Mouse (Mus musculus) embryonic facial prominence, embryonic 13.5 days (tissue): Measurements from ENCODE around the gene Slco2b1. TPM values are rescaled to one million over a fixed set of nuclear protein-coding genes. Genes with fewer than 3 reads are reported as not detected.
"Not testable (repeated sequence)": the region's sequence is repeated elsewhere in the genome, so short reads cannot be mapped to it uniquely, and the experiment has no call there.

ENCODE experiments used
- ATAC-seq: fragments of 200-750 bp; cut with Nextera tagmentation; 2 replicates; pipeline ENCODE4 v1.8.0; 2017; ENCODE audit warnings: low read depth; ENCODE audit not compliant: insufficient number of reproducible peaks, insufficient read depth, low FRiP score, low TSS enrichment
- H3K27ac ChIP-seq: fragments of 300-500 bp; sonication (generic); 2 replicates; pipeline ENCODE4 v1.5.1; 2015; ENCODE audit warnings: moderate library complexity, mild to moderate bottlenecking, inconsistent platforms
- H3K27me3 ChIP-seq: fragments of 300-500 bp; sonication (generic); 2 replicates; pipeline ENCODE4 v1.6.1; 2015; ENCODE audit warnings: mild to moderate bottlenecking, inconsistent platforms
- H3K36me3 ChIP-seq: fragments of 300-500 bp; sonication (generic); 2 replicates; pipeline ENCODE4 v1.6.1; 2015; ENCODE audit warnings: mild to moderate bottlenecking, inconsistent platforms
- H3K4me1 ChIP-seq: fragments of 300-500 bp; sonication (generic); 2 replicates; pipeline ENCODE4 v1.6.1; 2015; ENCODE audit warnings: inconsistent platforms
- H3K4me2 ChIP-seq: fragments of 300-500 bp; sonication (generic); 2 replicates; pipeline ENCODE4 v1.6.1; 2015; ENCODE audit warnings: moderate library complexity, mild to moderate bottlenecking, inconsistent platforms
- H3K4me3 ChIP-seq: fragments of 300-500 bp; sonication (generic); 2 replicates; pipeline ENCODE4 v1.5.1; 2015; ENCODE audit warnings: mild to moderate bottlenecking, inconsistent platforms
- H3K9ac ChIP-seq: fragments of 300-500 bp; sonication (generic); 2 replicates; pipeline ENCODE4 v1.6.1; 2015; ENCODE audit warnings: mild to moderate bottlenecking, inconsistent platforms
- H3K9me3 ChIP-seq: fragments of 300-500 bp; sonication (generic); 2 replicates; pipeline ENCODE4 v1.6.1; 2016; ENCODE audit warnings: inconsistent platforms
- WGBS: fragments of 180-500 bp; shearing (Covaris S2); methylation state at CpG from one replicate; pipeline ENCODE4 v1.1.7; 2015; ENCODE audit warnings: mixed read lengths; 5-methylcytosine and 5-hydroxymethylcytosine counted together
- polyA plus RNA-seq: library from polyadenylated mRNA; unstranded; fragments of >200 nt; fragmentation: Nextera tagmentation; extraction: Ambion mirVana; gene quantifications from 2 replicates; pipeline ENCODE4 v1.2.1, GENCODE M21; 2015

Gene Slco2b1
- 2.4 and 2.6 TPM in 2 replicates for polyA plus RNA-seq

GRCm38 (mm10) chr7:99711166-99711565 lies at the start of gene Slco2b1:
Slco2b1 (minus strand) TSS chr7:99711340.
- 0 out of 2 replicates have a peak, but pooled peaks cover 4% of the 10 kb centered on the region for H3K27me3 ChIP-seq
- H3K9me3 ChIP-seq, result no peaks in the 10 kb centered on the region
- no peak within 1 kb of the TSS for H3K9ac ChIP-seq
- 79% methylated on average over 8 of the region's 8 CpGs for WGBS
- H3K4me3 ChIP-seq, result no peak within 1 kb of the TSS
- H3K4me2 ChIP-seq, result no peak within 1 kb of the TSS
- H3K27ac ChIP-seq, result no peak within 1 kb of the TSS
- H3K4me1 ChIP-seq, result peaks cover 16% of the 10 kb centered on the region; the same call in 1 of the 2 replicates
- no peak for ATAC-seq
- no peaks in the 10 kb centered on the region for H3K36me3 ChIP-seq

- H3K9me3 ChIP-seq, result no peaks in the 10 kb centered on the region
- no peak overlapping the region for H3K9ac ChIP-seq
- no peak overlapping the region for H3K27ac ChIP-seq
- H3K4me2 ChIP-seq, result no peak overlapping the region
- ATAC-seq, result no peak
- no peaks in the 10 kb centered on the region for H3K36me3 ChIP-seq
- no peak overlapping the region for H3K4me3 ChIP-seq
- 0 out of 2 replicates have a peak, but pooled peaks cover 5% of the 10 kb centered on the region for H3K4me1 ChIP-seq
- H3K27me3 ChIP-seq, result no peaks in the 10 kb centered on the region
- 60% methylated on average over 9 of the region's 9 CpGs for WGBS
Measured at GRCm38 (mm10) chr7:99739276-99739675, 28.1 kb upstream of the Slco2b1 start.

GRCm38 (mm10) chr7:99735491-99735890 lies 24.4 kb upstream of the Slco2b1 start:
- H3K4me2 ChIP-seq, ATAC-seq, H3K4me1 ChIP-seq, H3K36me3 ChIP-seq, H3K27ac ChIP-seq, H3K4me3 ChIP-seq, H3K27me3 ChIP-seq, H3K9me3 ChIP-seq, H3K9ac ChIP-seq: not testable (repeated sequence)
- WGBS, result 90% methylated on average over 9 of the region's 9 CpGs

- Histone ChIP-seq H3K9ac (no peak overlapping the region), H3K4me1 (0 out of 2 replicates have a peak, but pooled peaks cover 4% of the 10 kb centered on the region), H3K4me2 (no peak overlapping the region), H3K27me3 (no peaks in the 10 kb centered on the region), H3K9me3 (no peaks in the 10 kb centered on the region), H3K27ac (no peak overlapping the region), H3K36me3 (no peaks in the 10 kb centered on the region), H3K4me3 (no peak overlapping the region)
- 96% methylated on average over 2 of the region's 2 CpGs for WGBS
- ATAC-seq, result no peak
Measured at GRCm38 (mm10) chr7:99734612-99735011, 23.5 kb upstream of the Slco2b1 start.

- no peaks in the 10 kb centered on the region for H3K27me3 ChIP-seq
- H3K36me3 ChIP-seq, result no peaks in the 10 kb centered on the region
- no peak within 1 kb of the TSS for H3K9ac ChIP-seq
- no peak for ATAC-seq
- H3K4me1 ChIP-seq, result no peaks in the 10 kb centered on the region
- no peak within 1 kb of the TSS for H3K4me3 ChIP-seq
- H3K4me2 ChIP-seq, result no peak within 1 kb of the TSS
- 87% methylated on average over 2 of the region's 2 CpGs for whole genome bisulfite sequencing
- no peak within 1 kb of the TSS for H3K27ac ChIP-seq
- no peaks in the 10 kb centered on the region for H3K9me3 ChIP-seq
Measured at GRCm38 (mm10) chr7:99729973-99730372, 18.8 kb upstream of the Slco2b1 start, which contains the start of gene Olfr520. Olfr520 (plus strand) TSS chr7:99730273.

GRCm38 (mm10) chr7:99716536-99716935 lies 5.4 kb upstream of the Slco2b1 start:
- Histone ChIP-seq H3K4me1 (no peaks in the 10 kb centered on the region), H3K4me3 (no peak overlapping the region), H3K27ac (no peak overlapping the region), H3K9me3 (0 out of 2 replicates have a peak, but pooled peaks cover 5% of the 10 kb centered on the region), H3K27me3 (no peaks in the 10 kb centered on the region), H3K9ac (no peak overlapping the region), H3K36me3 (no peaks in the 10 kb centered on the region), H3K4me2 (no peak overlapping the region)
- no peak for ATAC-seq
- 69% methylated on average over 2 of the region's 2 CpGs for WGBS

- WGBS, result 87% methylated on average over 4 of the region's 4 CpGs
- peaks cover 5% of the 10 kb centered on the region; the same call in 1 of the 2 replicates for H3K4me1 ChIP-seq
- no peak overlapping the region for H3K27ac ChIP-seq
- no peak for ATAC-seq
- 0 out of 2 replicates have a peak, but pooled peaks cover 4% of the 10 kb centered on the region for H3K27me3 ChIP-seq
- H3K4me2 ChIP-seq, result no peak overlapping the region
- no peak overlapping the region for H3K9ac ChIP-seq
- no peak overlapping the region for H3K4me3 ChIP-seq
- no peaks in the 10 kb centered on the region for H3K9me3 ChIP-seq
- H3K36me3 ChIP-seq, result no peaks in the 10 kb centered on the region
Measured at GRCm38 (mm10) chr7:99712431-99712830, 1.3 kb upstream of the Slco2b1 start.

- no peak overlapping the region for H3K27ac ChIP-seq
- ATAC-seq, result no peak
- no peak overlapping the region for H3K4me2 ChIP-seq
- no peak overlapping the region for H3K4me3 ChIP-seq
- no peak overlapping the region for H3K9ac ChIP-seq
- H3K9me3 ChIP-seq, result no peaks in the 10 kb centered on the region
- H3K36me3 ChIP-seq, result no peaks in the 10 kb centered on the region
- H3K4me1 ChIP-seq, result peaks cover 16% of the 10 kb centered on the region; the same call in 1 of the 2 replicates
- WGBS, result 14% methylated on average over 1 of the region's 1 CpGs
- H3K27me3 ChIP-seq, result 0 out of 2 replicates have a peak, but pooled peaks cover 4% of the 10 kb centered on the region
Measured at GRCm38 (mm10) chr7:99710476-99710875, 664 bp downstream of the Slco2b1 start.

GRCm38 (mm10) chr7:99709992-99710391 lies 1.1 kb downstream of the Slco2b1 start:
- H3K36me3 ChIP-seq, result no peaks in the 10 kb centered on the region
- H3K9me3 ChIP-seq, result no peaks in the 10 kb centered on the region
- H3K4me1 ChIP-seq, result peaks cover 16% of the 10 kb centered on the region; the same call in 1 of the 2 replicates
- 0 out of 2 replicates have a peak, but pooled peaks cover 4% of the 10 kb centered on the region for H3K27me3 ChIP-seq
- ATAC-seq, result no peak
- no peak overlapping the region for H3K27ac ChIP-seq
- H3K9ac ChIP-seq, result no peak overlapping the region
- 65% methylated on average over 7 of the region's 7 CpGs for WGBS
- no peak overlapping the region for H3K4me2 ChIP-seq
- no peak overlapping the region for H3K4me3 ChIP-seq

- no peak overlapping the region for H3K27ac ChIP-seq
- 64% methylated on average over 5 of the region's 5 CpGs for WGBS
Measured at GRCm38 (mm10) chr7:99708750-99709149, 2.4 kb downstream of the Slco2b1 start.

GRCm38 (mm10) chr7:99708301-99708721 lies 2.8 kb downstream of the Slco2b1 start:
- H3K36me3 ChIP-seq, result no peaks in the 10 kb centered on the region
- no peak for ATAC-seq
- H3K4me2 ChIP-seq, result no peak overlapping the region
- no peak overlapping the region for H3K4me3 ChIP-seq
- H3K9me3 ChIP-seq, result no peaks in the 10 kb centered on the region
- no peak overlapping the region for H3K27ac ChIP-seq
- H3K4me1 ChIP-seq, result peaks cover 16% of the 10 kb centered on the region; the same call in 1 of the 2 replicates
- WGBS, result 60% methylated on average over 8 of the region's 8 CpGs
- H3K27me3 ChIP-seq, result 0 out of 2 replicates have a peak, but pooled peaks cover 4% of the 10 kb centered on the region
- no peak overlapping the region for H3K9ac ChIP-seq

More at GRCm38 (mm10) chr7:99708750-99709149, 2.4 kb downstream of the Slco2b1 start:
- Histone ChIP-seq H3K36me3 (no peaks in the 10 kb centered on the region), H3K27me3 (0 out of 2 replicates have a peak, but pooled peaks cover 4% of the 10 kb centered on the region), H3K9ac (no peak overlapping the region), H3K4me1 (peaks cover 16% of the 10 kb centered on the region; the same call in 1 of the 2 replicates), H3K4me3 (no peak overlapping the region), H3K9me3 (no peaks in the 10 kb centered on the region), H3K4me2 (no peak overlapping the region)
- ATAC-seq, result no peak

GRCm38 (mm10) chr7:99707671-99708070 lies 3.5 kb downstream of the Slco2b1 start:
- 77% methylated on average over 6 of the region's 6 CpGs for WGBS
- Histone ChIP-seq H3K27me3 (0 out of 2 replicates have a peak, but pooled peaks cover 4% of the 10 kb centered on the region), H3K36me3 (no peaks in the 10 kb centered on the region), H3K9ac (no peak overlapping the region), H3K4me2 (no peak overlapping the region), H3K27ac (no peak overlapping the region), H3K4me1 (peaks cover 16% of the 10 kb centered on the region; the same call in 1 of the 2 replicates), H3K4me3 (no peak overlapping the region), H3K9me3 (no peaks in the 10 kb centered on the region)
- ATAC-seq, result no peak
